Mouse (Mus musculus) myocyte (in vitro differentiated cells): ENCODE results near the gene Prkag2. TPM values are rescaled to one million over a fixed set of nuclear protein-coding genes. Genes with fewer than 3 reads are reported as not detected.

Experiments used
- H3K27me3 ChIP-seq: one replicate; pipeline ENCODE4 v1.6.1; 2011; ENCODE audit not compliant: control insufficient read depth, insufficient read depth, insufficient read length
- H3K36me3 ChIP-seq: one replicate; pipeline ENCODE4 v1.6.1; 2011; ENCODE audit not compliant: control insufficient read depth, insufficient read depth
- H3K4me2 ChIP-seq: one replicate; pipeline ENCODE4 v1.6.1; 2011; ENCODE audit warnings: low read depth, control low read depth
- H3K4me3 ChIP-seq: one replicate; pipeline ENCODE4 v1.5.1; 2011; ENCODE audit warnings: mild to moderate bottlenecking, control low read depth, moderate library complexity
- H3K79me2 ChIP-seq: one replicate; pipeline ENCODE4 v1.6.1; 2011; ENCODE audit not compliant: control insufficient read depth, insufficient read depth
- H3ac ChIP-seq: one replicate; pipeline ENCODE4 v1.6.1; 2011; ENCODE audit not compliant: control insufficient read depth, insufficient read length
- CEBPB ChIP-seq: IDR thresholded peaks from 2 replicates; pipeline ENCODE4 v1.6.1; 2011; ENCODE audit warnings: mild to moderate bottlenecking, moderate library complexity; ENCODE audit not compliant: poor library complexity, insufficient read depth, severe bottlenecking
- E2F4 ChIP-seq: IDR thresholded peaks from one replicate; pipeline ENCODE4 v1.6.1; 2011; ENCODE audit warnings: mild to moderate bottlenecking, control low read depth, moderate library complexity; ENCODE audit not compliant: insufficient read depth
- MAX ChIP-seq: IDR thresholded peaks from one replicate; pipeline ENCODE4 v1.6.1; 2011; ENCODE audit warnings: low read depth, mild to moderate bottlenecking, control low read depth
- MYOD1 ChIP-seq, 3 experiments: IDR thresholded peaks; one replicate each; pipeline ENCODE4 v1.6.1; 2011; ENCODE audit warnings: control low read depth in 2 of 3, low read depth in 2 of 3, mild to moderate bottlenecking in 2 of 3, moderate library complexity in 1 of 3; ENCODE audit not compliant: insufficient read length in 2 of 3, control insufficient read depth in 1 of 3
- MYOG ChIP-seq, 3 experiments: IDR thresholded peaks; one replicate each; pipeline ENCODE4 v1.6.1; 2011; ENCODE audit warnings: control low read depth in 2 of 3, low read depth in 2 of 3, mild to moderate bottlenecking in 2 of 3; ENCODE audit not compliant: insufficient read length in 2 of 3, control insufficient read depth in 1 of 3, insufficient read depth in 1 of 3
- POLR2A ChIP-seq: IDR thresholded peaks from one replicate; pipeline ENCODE4 v1.6.1; 2011; ENCODE audit warnings: low read depth, mild to moderate bottlenecking, control low read depth, moderate library complexity; ENCODE audit not compliant: insufficient read length
- POLR2AphosphoS2 ChIP-seq: IDR thresholded peaks from one replicate; pipeline ENCODE4 v1.6.1; 2011; ENCODE audit warnings: low read depth, control low read depth; ENCODE audit not compliant: insufficient read length
- REST ChIP-seq: IDR thresholded peaks from one replicate; pipeline ENCODE4 v1.6.1; 2011; ENCODE audit warnings: mild to moderate bottlenecking, control low read depth, moderate library complexity; ENCODE audit not compliant: insufficient read depth, insufficient read length
- SRF ChIP-seq: IDR thresholded peaks from one replicate; pipeline ENCODE4 v1.6.1; 2011; ENCODE audit warnings: low read depth; ENCODE audit not compliant: control insufficient read depth, insufficient read length
- TCF12 ChIP-seq: IDR thresholded peaks from one replicate; pipeline ENCODE4 v1.6.1; 2011; ENCODE audit warnings: mild to moderate bottlenecking, control low read depth; ENCODE audit not compliant: poor library complexity, insufficient read depth, severe bottlenecking
- TCF3 ChIP-seq: IDR thresholded peaks from one replicate; pipeline ENCODE4 v1.6.1; 2011; ENCODE audit warnings: low read depth, control low read depth; ENCODE audit not compliant: insufficient read length
- USF1 ChIP-seq: IDR thresholded peaks from one replicate; pipeline ENCODE4 v1.6.1; 2011; ENCODE audit warnings: low read depth, mild to moderate bottlenecking, control low read depth, moderate library complexity
- polyA plus RNA-seq: library from polyadenylated mRNA; unstranded; fragments of >200 nt; fragmentation: generic; extraction: Trizol; gene quantifications from one replicate; pipeline ENCODE4 v1.2.1, GENCODE M21; 2012; ENCODE audit warnings: missing spikeins

Gene Prkag2
- polyA plus RNA-seq, 1 experiment, result 5.8 TPM

- H3K4me2 ChIP-seq, result no peak overlapping the region
- peaks cover 4% of the 10 kb centered on the region for H3K27me3 ChIP-seq
- H3K36me3 ChIP-seq, result no peaks in the 10 kb centered on the region
- no peak overlapping the region for H3K4me3 ChIP-seq
- no peaks in the 10 kb centered on the region for H3K79me2 ChIP-seq
- H3ac ChIP-seq, result no peak overlapping the region
- TF ChIP-seq SRF, result no peak
- TF ChIP-seq MAX, result no peak
- no peak for TF ChIP-seq MYOG (IDR thresholded peaks at IDR 0.05; ENCODE audit: control insufficient read depth in 1 of 3, insufficient read depth in 1 of 3, insufficient read length in 2 of 3, low read depth in 2 of 3)
- TF ChIP-seq E2F4, result no peak
- no peak for TF ChIP-seq MYOD1 (IDR thresholded peaks at IDR 0.05; ENCODE audit: control insufficient read depth in 1 of 3, insufficient read length in 2 of 3, low read depth in 2 of 3)
- TF ChIP-seq CEBPB, result no peak
- no peak for TF ChIP-seq TCF12
- no peak for TF ChIP-seq POLR2AphosphoS2
- TF ChIP-seq USF1, result no peak
- no peak for TF ChIP-seq TCF3
- TF ChIP-seq POLR2A, result no peak
- TF ChIP-seq REST, result no peak
Observed at GRCm38 (mm10) chr5:25082542-25082941, 17.9 kb downstream of the Prkag2 start.

- H3K79me2 ChIP-seq, result no peaks in the 10 kb centered on the region
- no peak overlapping the region for H3K4me2 ChIP-seq
- no peaks in the 10 kb centered on the region for H3K36me3 ChIP-seq
- peaks cover 4% of the 10 kb centered on the region for H3K27me3 ChIP-seq
- TF ChIP-seq USF1 (no peak), POLR2A (no peak), MYOG (IDR thresholded peaks at IDR 0.05; ENCODE audit: control insufficient read depth in 1 of 3, insufficient read depth in 1 of 3, insufficient read length in 2 of 3, low read depth in 2 of 3) (no peak), POLR2AphosphoS2 (no peak), TCF12 (no peak), E2F4 (no peak), MAX (no peak), TCF3 (no peak), REST (no peak), MYOD1 (IDR thresholded peaks at IDR 0.05; ENCODE audit: control insufficient read depth in 1 of 3, insufficient read length in 2 of 3, low read depth in 2 of 3) (no peak), SRF (no peak), CEBPB (no peak)
- no peak overlapping the region for H3K4me3 ChIP-seq
- H3ac ChIP-seq, result no peak overlapping the region
Observed at GRCm38 (mm10) chr5:25081545-25081944, 18.9 kb downstream of the Prkag2 start.

GRCm38 (mm10) chr5:25080994-25081393 is 19.4 kb downstream of the Prkag2 start:
- Histone ChIP-seq H3K36me3 (no peaks in the 10 kb centered on the region), H3K27me3 (peaks cover 4% of the 10 kb centered on the region), H3K4me3 (no peak overlapping the region), H3ac (no peak overlapping the region), H3K4me2 (no peak overlapping the region), H3K79me2 (no peaks in the 10 kb centered on the region)
- TF ChIP-seq POLR2AphosphoS2 (no peak), MAX (no peak), MYOD1 (IDR thresholded peaks at IDR 0.05; ENCODE audit: control insufficient read depth in 1 of 3, insufficient read length in 2 of 3, low read depth in 2 of 3) (no peak), MYOG (IDR thresholded peaks at IDR 0.05; ENCODE audit: control insufficient read depth in 1 of 3, insufficient read depth in 1 of 3, insufficient read length in 2 of 3, low read depth in 2 of 3) (no peak), SRF (no peak), CEBPB (no peak), USF1 (no peak), E2F4 (no peak), REST (no peak), TCF3 (no peak), POLR2A (no peak), TCF12 (no peak)

GRCm38 (mm10) chr5:25080438-25080945 is 19.9 kb downstream of the Prkag2 start:
- Histone ChIP-seq H3K36me3 (no peaks in the 10 kb centered on the region), H3ac (no peak overlapping the region), H3K4me2 (no peak overlapping the region), H3K79me2 (no peaks in the 10 kb centered on the region), H3K27me3 (peaks cover 4% of the 10 kb centered on the region), H3K4me3 (no peak overlapping the region)
- no peak for TF ChIP-seq SRF
- no peak for TF ChIP-seq REST

GRCm38 (mm10) chr5:25079766-25080265 is 20.6 kb downstream of the Prkag2 start:
- TF ChIP-seq USF1 (no peak), E2F4 (no peak), REST (no peak), MYOG (IDR thresholded peaks at IDR 0.05; ENCODE audit: control insufficient read depth in 1 of 3, insufficient read depth in 1 of 3, insufficient read length in 2 of 3, low read depth in 2 of 3) (no peak), CEBPB (no peak), POLR2A (no peak), POLR2AphosphoS2 (no peak), SRF (no peak), MYOD1 (IDR thresholded peaks at IDR 0.05; ENCODE audit: control insufficient read depth in 1 of 3, insufficient read length in 2 of 3, low read depth in 2 of 3) (no peak), TCF3 (no peak), MAX (no peak), TCF12 (no peak)
- Histone ChIP-seq H3K79me2 (no peaks in the 10 kb centered on the region), H3ac (no peak overlapping the region), H3K36me3 (no peaks in the 10 kb centered on the region), H3K4me3 (no peak overlapping the region), H3K4me2 (no peak overlapping the region), H3K27me3 (peaks cover 6% of the 10 kb centered on the region)
